Mouse (Mus musculus) cerebellum, adult 11-12 months (tissue): ENCODE data around the gene Gm28035.
A peak's percentile ranks its signal among the peaks of the same experiment; 100 is the strongest.

Experiments
- DNase-seq: peaks from one replicate; pipeline ENCODE4 v3.0.0; 2022

The Gm28035 gene

DNA sequence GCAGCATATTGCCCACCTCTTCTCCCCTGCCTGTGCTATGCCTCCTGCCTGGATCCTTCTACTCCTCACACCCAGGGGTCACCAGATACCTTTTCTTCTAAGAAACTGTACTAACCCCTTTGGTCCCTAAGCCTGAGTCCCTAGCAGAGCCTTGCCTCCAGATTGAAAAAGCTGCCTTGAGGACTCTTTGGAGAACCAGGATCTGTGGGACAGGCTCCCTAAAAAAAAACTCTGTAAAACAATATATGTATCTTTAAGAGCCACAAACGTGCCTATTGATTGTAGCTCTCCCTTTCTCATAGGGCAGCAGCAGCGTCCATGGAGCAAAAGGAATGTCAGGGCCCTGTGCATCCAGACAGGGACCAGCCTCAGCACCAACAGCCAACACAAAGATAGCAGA lies at the start of gene Gm28035:
Gm28035 (plus strand) TSS at position 301 of the 400 bp plus-strand sequence.
- no peak for DNase-seq

DNA sequence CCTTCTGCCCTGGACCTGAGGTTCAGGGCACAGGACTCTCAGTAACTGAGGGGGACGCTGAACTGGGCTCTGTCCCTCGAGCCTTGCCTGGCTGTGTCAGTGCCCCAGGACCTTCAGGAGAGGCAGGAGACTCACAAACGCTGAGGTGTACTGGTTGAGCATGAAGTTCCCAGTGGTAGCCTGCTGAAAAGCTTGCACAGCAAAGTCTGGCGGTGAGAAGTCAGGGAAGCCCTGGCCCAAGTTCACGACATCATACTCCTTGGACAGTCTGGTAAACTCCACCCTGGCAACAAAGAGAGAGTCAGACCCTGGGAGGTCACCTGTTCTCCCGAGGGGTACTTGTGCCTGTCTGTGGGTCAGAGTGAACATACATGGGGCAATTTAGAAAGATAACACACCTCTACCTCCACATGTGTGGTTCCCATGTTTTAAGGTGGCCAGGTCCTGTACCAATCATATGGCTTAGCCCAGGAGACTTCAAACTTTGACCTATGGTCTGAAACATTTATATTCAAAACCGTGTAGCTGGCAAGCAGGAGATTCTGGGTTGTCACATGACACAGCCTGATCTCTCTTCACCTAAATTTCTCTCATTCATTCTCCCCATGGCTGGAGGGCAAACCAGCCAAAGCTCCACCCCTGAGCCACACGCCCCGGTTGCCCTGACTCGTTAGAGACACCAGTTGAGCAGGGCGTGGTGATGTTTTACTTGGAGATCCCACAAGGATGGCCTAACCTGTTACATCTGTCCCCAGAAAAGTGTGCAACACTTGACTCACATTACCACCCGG lies 48.4 kb upstream of the Gm28035 start:
- no peak for DNase-seq

DNA sequence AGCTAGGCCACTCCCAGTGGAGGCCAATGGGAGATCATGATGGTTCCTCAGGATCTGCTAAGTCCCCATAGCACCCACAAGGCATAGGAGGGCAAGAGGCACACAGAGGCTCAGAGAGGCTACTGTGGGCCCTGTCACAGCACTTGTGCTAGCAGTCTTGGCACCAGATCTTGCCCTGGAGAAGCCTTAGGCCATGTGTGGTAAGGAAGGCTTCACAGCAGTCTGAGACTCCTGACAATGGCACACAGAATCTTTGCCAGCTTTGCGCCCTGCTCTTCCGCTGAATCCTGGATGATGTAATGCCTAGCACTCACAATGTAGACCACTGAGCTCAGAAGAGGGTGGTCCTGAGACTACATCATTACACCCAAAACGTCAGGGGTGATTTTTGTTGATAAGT lies 45.7 kb upstream of the Gm28035 start:
- no peak for DNase-seq

DNA sequence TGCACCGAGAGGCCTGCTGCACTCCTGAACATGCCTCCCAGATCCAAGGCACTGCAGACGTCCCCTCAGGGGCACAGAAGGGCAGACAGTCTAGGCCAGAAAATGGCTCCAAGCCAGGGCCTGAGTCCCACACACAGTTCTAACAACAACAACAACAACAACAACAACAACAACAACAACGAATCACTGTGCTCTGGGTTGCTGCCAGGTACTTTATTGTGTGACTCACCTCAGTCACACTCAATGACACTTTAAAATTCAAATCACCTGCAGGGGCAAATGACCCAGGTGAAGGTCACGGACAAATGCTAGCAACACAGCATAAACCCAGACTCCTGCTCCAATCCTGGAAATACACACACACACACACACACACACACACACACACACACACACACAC lies 42.3 kb upstream of the Gm28035 start:
- no peak for DNase-seq

DNA sequence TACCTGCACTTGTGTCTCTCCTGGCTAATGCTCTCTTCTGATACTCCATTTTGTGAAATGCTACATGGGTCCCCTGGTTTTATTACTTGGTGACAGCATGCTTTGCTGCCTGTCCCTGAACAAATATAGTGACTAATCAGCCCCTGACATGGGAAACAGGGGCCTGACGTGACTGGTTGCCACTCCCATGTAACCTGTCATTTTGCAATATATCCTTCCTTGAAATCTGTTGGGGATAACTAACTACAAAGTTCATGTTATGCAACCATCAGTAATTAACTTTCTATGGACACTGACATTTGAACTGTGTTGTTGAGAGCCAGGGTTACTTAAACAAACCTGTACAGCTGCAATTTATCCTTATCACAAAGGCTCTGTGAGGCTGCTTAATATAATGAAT lies 40.4 kb upstream of the Gm28035 start:
- no peak for DNase-seq

DNA sequence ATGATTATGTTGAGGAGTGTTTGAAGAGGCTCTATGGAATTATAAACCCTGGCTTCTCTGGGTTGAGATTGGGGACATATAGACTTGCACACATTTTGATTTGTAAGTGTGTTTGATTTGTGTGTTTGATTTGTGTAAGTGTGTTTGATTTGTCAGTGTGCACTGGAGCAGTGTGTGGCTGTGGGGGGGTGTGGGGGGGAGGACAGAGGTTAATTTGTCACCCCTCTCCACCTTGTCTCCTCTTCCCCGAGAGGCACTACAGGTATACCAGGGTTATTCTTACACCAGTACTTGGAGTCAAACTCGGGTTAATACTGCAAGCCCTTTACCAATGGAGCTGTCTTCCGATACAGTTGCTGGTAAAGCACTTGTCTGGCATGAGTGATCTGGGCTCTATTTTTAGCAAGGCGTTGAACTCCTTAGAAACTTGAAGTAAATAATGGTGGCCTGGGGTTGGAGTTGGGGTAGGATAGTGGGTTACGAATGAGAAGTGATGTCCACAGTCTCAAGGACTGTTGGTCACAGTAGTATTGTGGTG lies 39.9 kb upstream of the Gm28035 start:
- no peak for DNase-seq

DNA sequence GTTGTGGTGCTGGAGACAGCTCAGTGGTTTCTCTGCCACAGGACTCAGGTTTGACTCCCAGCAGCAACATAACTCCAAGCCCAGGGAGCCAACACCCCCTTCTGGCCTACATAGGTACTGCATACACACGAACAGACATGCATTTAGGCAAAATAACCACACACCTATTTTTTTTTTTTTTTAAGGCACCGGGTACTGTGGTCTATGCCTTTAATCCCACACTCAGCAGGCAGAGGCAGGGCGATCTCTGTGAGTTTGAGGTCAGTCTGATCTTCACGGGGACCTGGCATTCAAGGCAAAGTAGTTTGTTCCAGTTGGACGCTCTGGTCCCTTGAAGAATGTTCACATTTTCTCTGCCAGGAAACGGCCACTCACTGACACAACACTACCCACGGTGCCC lies 36.9 kb upstream of the Gm28035 start:
- DNase-seq = no peak

DNA sequence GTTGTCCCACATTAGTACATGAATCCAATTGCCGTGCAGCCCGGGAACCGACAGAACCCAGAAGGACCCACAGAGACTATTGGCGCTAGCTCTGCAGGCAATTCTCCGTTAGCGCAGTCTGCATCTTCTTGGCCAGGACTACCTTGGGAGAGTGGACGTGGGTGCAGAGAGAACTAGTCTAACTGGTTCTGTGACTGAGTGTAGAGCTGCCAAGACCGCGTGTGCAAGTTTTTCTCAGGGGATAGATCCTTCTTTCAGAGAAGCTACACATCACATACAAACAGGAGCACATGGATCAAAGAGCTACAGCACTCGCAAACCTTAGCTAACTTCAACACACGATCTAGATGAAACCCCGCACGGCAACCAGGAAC lies 35.1 kb upstream of the Gm28035 start:
- DNase-seq = peak; percentile 30

DNA sequence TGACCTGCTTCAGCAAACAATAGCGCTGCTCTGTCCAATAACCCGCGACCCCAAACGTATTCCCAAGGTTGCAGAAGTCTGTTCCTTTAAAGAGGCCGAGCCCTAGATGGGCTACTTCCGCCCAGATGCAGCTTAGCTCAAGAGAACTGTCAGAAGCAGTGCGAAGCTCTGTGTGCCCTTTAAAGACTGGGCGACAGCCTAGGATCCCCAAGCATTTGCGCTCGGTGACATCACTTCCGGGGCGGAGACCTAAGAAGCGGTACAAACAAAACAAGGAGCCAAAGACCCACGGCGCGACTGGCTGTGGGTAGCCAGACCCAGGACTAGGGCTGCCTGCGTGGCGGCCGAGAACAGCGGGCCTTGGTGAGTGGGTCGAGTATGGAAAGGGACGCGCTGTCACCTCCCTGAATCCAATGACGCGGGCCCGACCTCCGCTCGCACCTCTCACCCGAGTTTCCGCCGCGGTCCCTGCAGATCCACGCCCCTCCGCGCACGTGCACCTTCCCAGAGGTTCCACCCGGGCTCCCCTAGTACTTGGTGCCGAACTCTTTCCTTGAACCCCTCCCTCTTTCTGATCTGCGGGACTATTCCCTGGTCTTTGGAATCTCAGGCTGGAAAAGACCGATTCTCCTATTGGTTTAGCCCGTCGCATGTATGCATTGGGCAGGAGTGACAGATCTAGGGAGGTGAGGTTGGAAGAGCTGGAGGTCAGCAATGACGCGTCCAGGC lies 34.6 kb upstream of the Gm28035 start, which contains the start of gene Kyat1:
Kyat1 (minus strand) TSS at position 219 of the 729 bp plus-strand sequence.
- peak; percentile 91 for DNase-seq

DNA sequence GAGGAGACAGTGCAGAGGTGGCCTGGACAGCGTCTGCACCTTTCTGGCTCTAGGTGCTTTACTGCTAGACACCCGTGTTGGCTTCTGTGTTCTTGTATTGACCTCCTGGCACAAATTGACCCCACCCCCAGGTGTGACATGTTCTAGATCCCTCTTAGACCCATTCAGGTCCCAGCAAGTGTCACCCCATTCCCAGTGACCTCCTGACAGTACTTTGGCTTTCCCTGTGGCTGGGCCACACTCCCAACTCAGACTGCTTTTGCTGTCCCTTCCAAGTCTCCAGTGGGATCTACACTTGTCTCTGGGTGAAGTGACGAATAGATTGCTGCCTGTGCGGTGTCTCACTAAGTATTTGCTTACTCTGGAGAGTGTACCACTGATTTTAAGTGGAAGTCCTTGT lies 33.0 kb upstream of the Gm28035 start:
- DNase-seq = no peak

DNA sequence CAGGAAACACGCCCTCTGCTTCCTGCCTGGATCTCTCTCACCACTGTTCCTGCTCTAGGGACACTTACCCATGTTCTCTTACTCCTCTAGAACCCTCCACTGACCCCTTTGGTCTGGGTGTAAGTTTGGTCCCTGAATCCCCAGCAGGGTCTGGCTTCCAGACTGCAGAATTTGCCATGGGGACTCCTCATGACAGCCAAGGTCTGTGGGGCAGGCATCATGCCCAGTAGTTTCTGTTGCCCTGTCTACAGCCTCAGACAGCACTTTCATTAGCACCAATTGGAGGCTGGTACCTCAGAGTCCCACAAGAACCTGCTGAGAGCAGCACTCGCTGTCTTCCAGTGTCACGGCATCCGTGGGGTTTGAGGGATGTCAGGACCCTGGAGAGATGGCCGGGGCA lies 32.5 kb upstream of the Gm28035 start:
- no peak for DNase-seq

DNA sequence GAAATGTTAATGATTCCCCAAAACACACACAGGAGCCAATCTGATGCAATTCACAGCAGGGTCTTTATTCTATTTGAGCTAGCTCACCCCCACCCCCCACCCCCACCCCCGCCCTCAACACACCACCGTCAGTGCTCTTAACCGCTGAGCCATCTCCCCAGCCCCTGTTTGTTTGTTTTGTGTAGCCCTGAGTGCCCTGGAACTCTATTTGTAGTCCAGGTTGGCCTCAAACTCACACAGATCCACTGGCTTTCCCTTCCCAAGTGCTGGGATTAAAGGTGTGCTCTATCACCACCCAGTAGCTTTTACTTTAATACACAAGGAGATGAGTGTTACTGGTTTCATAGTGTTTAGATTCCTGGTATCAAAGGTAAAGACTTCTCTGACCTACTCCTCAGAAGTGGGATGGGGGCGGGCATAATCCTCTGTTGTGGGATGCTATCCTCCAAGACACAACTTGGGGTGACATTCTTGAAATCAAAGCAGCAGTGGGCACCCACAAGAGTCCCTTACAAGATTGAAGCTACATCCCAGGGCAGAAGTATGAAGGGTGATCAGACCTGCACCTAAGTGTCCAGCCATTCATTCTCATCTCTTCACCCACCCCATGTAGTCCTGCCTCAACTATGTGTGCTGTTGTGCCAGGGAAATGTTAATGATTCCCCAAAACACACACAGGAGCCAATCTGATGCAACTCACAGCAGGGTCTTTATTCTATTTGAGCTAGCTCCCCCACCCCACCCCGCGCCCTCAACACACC lies 28.8 kb upstream of the Gm28035 start:
- no peak for DNase-seq

DNA sequence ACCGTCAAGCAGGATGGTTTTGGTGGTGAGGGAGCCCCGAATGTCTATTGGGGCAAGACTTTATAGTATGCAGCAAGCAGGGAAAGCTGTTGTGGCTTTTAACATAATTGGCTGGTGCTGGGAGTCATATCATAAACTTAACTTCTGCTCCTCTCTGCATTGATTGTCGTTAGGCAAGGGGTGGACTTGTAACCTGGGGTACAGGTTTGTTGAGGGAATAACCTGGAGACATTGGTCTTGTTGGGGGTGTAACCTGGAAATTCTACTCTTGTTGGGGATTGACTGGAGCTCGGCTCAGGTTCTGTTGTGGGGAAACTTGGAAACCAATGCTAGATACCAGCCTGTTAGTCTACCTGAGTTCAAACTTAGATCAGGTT lies 28.2 kb upstream of the Gm28035 start:
- no peak for DNase-seq

DNA sequence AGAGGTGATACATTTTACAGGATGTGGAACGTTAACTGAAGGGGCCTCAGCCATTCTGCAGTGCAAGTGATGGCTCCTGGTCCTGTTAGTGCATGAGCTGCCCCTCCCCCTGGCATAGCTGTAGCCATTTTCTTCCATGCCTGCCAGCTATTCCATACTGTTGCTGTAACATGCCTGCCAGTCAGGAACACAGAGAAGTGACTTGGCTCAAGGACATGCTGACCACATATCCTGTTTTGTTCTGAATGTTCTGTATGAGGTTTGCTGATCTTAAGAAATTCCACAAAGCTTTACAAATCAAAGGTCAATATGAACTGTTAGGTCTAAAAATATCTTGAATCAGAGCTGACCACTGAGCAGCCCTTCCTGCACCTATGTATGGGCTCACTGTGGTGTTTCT lies 27.4 kb upstream of the Gm28035 start:
- no peak for DNase-seq

DNA sequence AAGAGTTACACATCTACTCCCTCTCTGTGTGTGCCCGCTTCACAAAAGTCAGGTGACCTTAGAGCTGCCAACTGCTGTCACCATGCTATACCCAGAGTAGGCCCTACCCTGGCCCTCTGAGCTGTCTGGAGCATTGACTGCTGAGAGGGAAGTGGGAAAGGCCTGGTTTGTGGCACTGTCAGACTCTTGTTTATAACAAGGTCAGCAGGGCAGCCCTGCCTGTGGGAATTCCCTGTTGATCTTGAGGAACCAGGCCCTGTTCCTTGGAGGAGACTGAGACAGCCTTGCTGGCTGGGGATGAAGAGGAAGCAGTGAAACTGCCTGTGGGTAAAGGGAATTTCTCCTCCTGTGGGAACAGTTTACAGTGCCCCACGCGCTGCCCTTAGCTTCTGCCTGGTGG lies 25.6 kb upstream of the Gm28035 start:
- no peak for DNase-seq

DNA sequence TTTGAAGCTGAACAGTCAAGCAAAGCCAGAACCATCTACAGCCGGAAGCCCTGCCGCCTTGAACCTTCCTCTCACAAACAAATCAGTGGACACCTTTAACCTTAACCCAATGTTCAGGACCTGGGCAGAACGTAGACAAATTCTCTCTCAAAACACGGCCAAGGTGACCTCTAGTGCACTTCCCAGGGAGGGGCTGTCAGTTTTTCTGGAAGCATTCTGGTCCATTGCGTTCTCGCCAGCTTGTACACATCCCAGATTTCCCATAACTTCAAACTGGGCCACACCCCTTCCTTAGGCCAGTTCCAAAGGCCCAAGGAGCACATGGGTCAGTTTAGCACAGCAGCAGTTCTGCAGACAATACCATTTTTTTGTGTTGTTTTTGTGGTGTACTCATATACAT lies 24.9 kb upstream of the Gm28035 start:
- DNase-seq = no peak

DNA sequence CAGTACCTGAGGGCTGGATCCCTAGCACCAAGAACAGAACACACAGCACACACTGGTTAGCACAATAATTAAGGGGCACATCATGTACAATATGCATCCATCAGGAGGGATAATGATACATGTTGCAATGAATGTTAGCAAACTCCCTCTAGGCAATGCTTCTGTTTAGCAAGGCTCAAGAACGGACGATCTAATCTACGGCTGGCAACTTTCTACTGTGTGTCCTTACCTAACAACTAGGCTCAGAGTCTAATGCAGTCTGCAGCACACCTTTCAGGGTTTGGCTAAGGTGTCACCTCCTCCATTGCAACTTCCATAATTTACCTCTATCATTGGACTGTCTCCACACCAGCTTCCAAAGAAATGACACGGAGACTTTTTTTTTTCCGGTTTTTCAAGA lies 24.1 kb upstream of the Gm28035 start:
- no peak for DNase-seq

DNA sequence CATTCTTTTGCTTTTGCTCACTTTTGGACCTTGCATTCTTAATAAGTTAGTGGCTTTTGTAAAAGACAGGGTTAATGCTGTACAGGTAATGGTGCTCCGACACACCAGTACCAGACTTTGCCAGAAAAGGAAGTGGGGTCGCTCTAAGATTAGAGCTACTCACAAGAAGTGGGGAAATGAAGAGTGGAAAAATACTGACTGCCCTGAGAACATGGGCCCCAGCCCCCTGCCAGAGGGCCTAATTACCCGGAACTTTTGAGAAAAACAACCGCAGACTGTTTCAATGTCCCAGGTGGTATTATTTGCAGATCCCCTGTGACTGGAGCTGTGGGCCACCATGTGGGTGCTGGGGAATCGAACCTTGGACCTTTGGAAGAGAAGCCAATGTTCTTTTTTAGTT lies 4.8 kb upstream of the Gm28035 start:
- peak; percentile 30 for DNase-seq

DNA sequence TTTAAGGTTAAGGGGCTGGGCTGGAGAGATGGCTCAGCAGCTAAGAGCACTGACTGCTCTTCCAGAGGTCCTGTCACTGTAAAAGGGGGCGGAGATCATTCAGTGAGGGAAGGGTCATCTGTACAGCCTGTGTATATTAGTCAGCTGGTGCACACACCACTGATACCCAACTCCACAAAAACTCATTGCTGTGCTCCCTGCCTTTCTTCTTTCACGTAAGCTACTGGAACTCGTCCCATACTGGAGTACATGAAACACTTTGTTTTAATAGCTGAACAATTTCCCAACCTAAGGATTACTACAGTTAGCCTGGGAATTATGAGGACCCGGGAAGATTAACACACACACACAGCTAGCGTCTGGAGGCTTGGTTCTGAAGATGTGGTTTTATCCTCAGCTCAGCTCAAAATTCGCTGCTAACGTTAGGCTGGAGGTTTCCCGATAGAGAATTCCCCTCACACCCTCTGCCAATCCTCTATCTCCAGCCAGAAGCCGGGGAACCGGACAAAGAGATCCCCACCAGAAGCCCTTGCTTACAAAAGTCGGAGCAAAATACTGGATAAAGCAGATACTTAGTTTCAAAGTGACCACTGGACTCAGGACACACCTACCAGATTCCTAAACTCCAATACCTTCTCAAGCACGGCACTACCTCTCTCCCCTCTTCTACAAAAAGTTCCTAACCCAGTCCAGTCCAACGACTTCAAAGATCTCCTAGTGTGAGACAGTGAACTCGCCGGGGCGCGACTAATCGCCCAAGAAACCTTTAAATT lies 3.8 kb upstream of the Gm28035 start:
- peak; percentile 27 for DNase-seq

DNA sequence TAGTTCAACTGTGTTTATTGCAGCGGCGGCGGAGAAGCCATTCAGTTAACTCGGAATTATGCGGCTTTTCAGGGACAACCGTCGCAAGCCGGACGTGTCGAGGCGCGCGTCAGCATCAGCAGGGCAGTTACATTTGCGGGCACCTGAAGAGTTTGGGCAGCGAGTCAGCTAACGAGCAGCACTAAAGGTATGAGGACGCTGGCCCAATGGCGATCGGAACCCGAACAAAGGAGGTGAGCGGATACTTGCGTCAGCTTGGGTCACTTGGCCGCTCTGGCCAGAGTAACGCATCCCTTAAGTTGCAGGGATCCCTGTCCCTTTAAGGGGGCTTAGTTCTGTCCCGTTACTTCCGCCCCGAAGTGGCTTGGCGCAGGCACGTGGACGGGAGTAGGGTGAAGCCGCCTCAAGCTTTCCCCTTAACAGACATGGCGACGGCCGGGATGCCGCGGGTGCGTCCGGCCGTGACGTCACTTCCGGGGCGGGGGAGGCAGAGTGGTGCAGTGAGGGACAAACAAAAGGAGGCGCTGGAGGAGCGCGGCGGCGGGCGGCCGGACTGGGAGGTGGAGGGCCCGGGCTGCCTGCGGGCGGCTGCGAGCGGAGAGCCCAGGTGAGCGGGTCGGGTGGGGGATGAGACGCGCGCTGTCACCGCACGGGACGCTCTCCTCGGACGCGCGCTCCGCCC lies 3.0 kb upstream of the Gm28035 start, which contains the start of gene Lrrc8a:
Lrrc8a (plus strand) TSS at position 517 of the 682 bp plus-strand sequence.
- DNase-seq = peak; percentile 99

DNA sequence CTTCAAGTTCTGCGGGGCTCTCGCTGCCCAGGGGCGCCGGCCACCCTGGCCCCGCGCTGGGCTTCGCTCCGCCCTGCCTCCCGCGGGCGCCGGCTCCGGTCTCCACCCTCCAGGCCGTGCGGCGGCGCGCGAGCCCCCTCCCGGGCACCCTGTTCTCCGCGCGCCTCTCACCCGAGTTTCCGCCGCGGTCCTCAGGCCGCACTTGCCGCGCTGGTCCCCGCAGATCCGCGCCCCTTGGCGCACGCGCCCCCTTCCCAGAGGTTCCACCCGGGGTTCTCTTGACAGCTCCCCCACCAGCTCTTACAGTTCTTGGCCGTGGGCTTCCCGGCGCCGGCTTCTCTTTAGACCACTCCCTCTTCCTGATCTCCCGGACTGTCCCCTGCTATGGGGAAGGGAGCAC lies 2.5 kb upstream of the Gm28035 start:
- DNase-seq = no peak

DNA sequence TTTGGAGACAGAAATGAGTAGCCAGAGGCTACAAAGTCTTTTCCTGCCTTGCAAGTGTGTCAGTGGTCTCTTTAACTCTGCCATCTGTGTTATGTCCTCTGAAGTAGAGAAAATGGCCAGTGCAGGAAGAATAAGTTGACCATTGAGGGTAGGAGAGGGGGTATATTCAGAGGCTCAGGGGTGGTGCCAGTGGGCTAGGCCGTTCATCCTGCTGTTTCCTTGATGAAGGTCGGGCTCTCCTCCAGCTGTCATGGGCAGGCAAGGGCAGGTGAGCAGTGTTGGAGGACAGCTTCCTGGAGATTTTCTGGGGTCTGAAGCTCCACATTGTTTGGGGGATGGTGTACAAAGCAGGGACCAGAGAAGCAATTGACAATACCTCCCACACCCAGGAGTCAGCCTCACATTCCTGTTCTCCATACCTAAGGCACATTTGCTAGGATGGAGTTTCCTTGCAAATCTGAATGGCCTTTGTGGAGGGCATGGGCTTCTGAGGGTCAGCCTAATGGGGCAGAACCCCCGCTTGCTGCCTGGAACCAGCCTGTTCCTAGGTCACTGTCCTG lies 1.4 kb upstream of the Gm28035 start:
- peak; percentile 26 for DNase-seq
